Mouse (Mus musculus) neural tube, embryonic 11.5 days (tissue): ENCODE data around the gene Epb41l4b. TPM values are rescaled to one million over a fixed set of nuclear protein-coding genes. Genes with fewer than 3 reads are reported as not detected.

Experiments
- ATAC-seq: fragments of 200-750 bp; cut with Nextera tagmentation; 2 replicates; pipeline ENCODE4 v1.8.0; 2017; ENCODE audit warnings: moderate number of reproducible peaks, mild to moderate bottlenecking, moderate TSS enrichment, moderate library complexity; ENCODE audit not compliant: insufficient read depth, low FRiP score, low TSS enrichment
- DNase-seq: peaks from one replicate; pipeline ENCODE4 v3.0.0-alpha.2; 2015; ENCODE audit warnings: low spot score
- H3K27ac ChIP-seq: fragments of 300-500 bp; sonication (generic); 2 replicates; pipeline ENCODE4 v1.5.1; 2014; ENCODE audit warnings: low read depth, mild to moderate bottlenecking, low read length
- H3K27me3 ChIP-seq: fragments of 300-500 bp; sonication (generic); 2 replicates; pipeline ENCODE4 v1.6.1; 2014; ENCODE audit warnings: mild to moderate bottlenecking, low read length, mixed read lengths; ENCODE audit not compliant: control insufficient read depth, insufficient read depth
- H3K36me3 ChIP-seq: fragments of 300-500 bp; sonication (generic); 2 replicates; pipeline ENCODE4 v1.6.1; 2014; ENCODE audit warnings: mild to moderate bottlenecking, low read length, moderate library complexity, mixed read lengths; ENCODE audit not compliant: control insufficient read depth, insufficient read depth
- H3K4me1 ChIP-seq: fragments of 300-500 bp; sonication (generic); 2 replicates; pipeline ENCODE4 v1.6.1; 2014; ENCODE audit warnings: low read length, mixed read lengths; ENCODE audit not compliant: control insufficient read depth, insufficient read depth
- H3K4me2 ChIP-seq: fragments of 300-500 bp; sonication (generic); 2 replicates; pipeline ENCODE4 v1.6.1; 2014; ENCODE audit warnings: low read depth, mild to moderate bottlenecking, moderate library complexity
- H3K4me3 ChIP-seq: fragments of 300-500 bp; sonication (generic); 2 replicates; pipeline ENCODE4 v1.5.1; 2014; ENCODE audit warnings: low read depth, low read length
- H3K9ac ChIP-seq: fragments of 300-500 bp; sonication (generic); 2 replicates; pipeline ENCODE4 v1.6.1; 2014; ENCODE audit warnings: mild to moderate bottlenecking, low read length
- H3K9me3 ChIP-seq: fragments of 300-500 bp; sonication (generic); 2 replicates; pipeline ENCODE4 v1.6.1; 2016; ENCODE audit warnings: low read length; ENCODE audit not compliant: control insufficient read depth
- whole genome bisulfite sequencing: fragments of 180-500 bp; shearing (Covaris S2); extraction: QIAGEN DNeasy Blood & Tissue Kit; methylation state at CpG from one replicate; pipeline ENCODE4 v1.1.7; 2014; 5-methylcytosine and 5-hydroxymethylcytosine counted together
- polyA plus RNA-seq: library from polyadenylated mRNA; unstranded; fragments of >200 nt; fragmentation: Nextera tagmentation; extraction: Ambion mirVana; gene quantifications from 2 replicates; pipeline ENCODE4 v1.2.1, GENCODE M21; 2014

The Epb41l4b gene
- polyA plus RNA-seq, 1 experiment from 2014 or later = 1.3 TPM

GRCm38 (mm10) chr4:57140992-57141717 lies 2.1 kb downstream of the Epb41l4b start:
- WGBS = 21% methylated on average over 15 of the region's 15 CpGs
- DNase-seq (no peak), ATAC-seq (no peak)

GRCm38 (mm10) chr4:57140200-57140799 lies 2.9 kb downstream of the Epb41l4b start:
- 33% methylated on average over 4 of the region's 4 CpGs for WGBS

More at GRCm38 (mm10) chr4:57140992-57141717, 2.1 kb downstream of the Epb41l4b start:
- H3K9ac ChIP-seq = no peak overlapping the region; the same call in 1 of the 2 replicates
- H3K27me3 ChIP-seq = peaks cover 16% of the 10 kb centered on the region
- peak overlapping the region; percentile 94 for H3K4me2 ChIP-seq
- H3K4me3 ChIP-seq = peak overlapping the region; percentile 65
- no peaks in the 10 kb centered on the region for H3K9me3 ChIP-seq
- H3K36me3 ChIP-seq = no peaks in the 10 kb centered on the region
- no peak overlapping the region for H3K27ac ChIP-seq
- peaks cover 10% of the 10 kb centered on the region for H3K4me1 ChIP-seq

GRCm38 (mm10) chr4:57139433-57139832 lies 3.8 kb downstream of the Epb41l4b start:
- H3K9ac ChIP-seq = no peak overlapping the region
- 70% methylated on average over 10 of the region's 10 CpGs for WGBS
- no peaks in the 10 kb centered on the region for H3K9me3 ChIP-seq
- DNase-seq (no peak), ATAC-seq (no peak)
- no peak overlapping the region for H3K4me3 ChIP-seq
- H3K27ac ChIP-seq = no peak overlapping the region
- H3K4me2 ChIP-seq = no peak overlapping the region
- no peaks in the 10 kb centered on the region for H3K36me3 ChIP-seq
- H3K4me1 ChIP-seq = peaks cover 10% of the 10 kb centered on the region
- peaks cover 16% of the 10 kb centered on the region for H3K27me3 ChIP-seq

More at GRCm38 (mm10) chr4:57140200-57140799, 2.9 kb downstream of the Epb41l4b start:
- Histone ChIP-seq H3K9me3 (no peaks in the 10 kb centered on the region), H3K4me1 (peaks cover 10% of the 10 kb centered on the region), H3K9ac (no peak overlapping the region), H3K27ac (no peak overlapping the region), H3K4me2 (no peak overlapping the region), H3K36me3 (no peaks in the 10 kb centered on the region), H3K27me3 (peaks cover 16% of the 10 kb centered on the region), H3K4me3 (no peak overlapping the region)
- ATAC-seq (no peak), DNase-seq (no peak)

- Histone ChIP-seq H3K4me3 (no peak overlapping the region), H3K4me1 (peaks cover 10% of the 10 kb centered on the region), H3K4me2 (no peak overlapping the region), H3K27me3 (peaks cover 16% of the 10 kb centered on the region), H3K36me3 (no peaks in the 10 kb centered on the region), H3K9me3 (no peaks in the 10 kb centered on the region), H3K27ac (no peak overlapping the region), H3K9ac (no peak overlapping the region)
- ATAC-seq (no peak), DNase-seq (no peak)
- WGBS = 78% methylated on average over 6 of the region's 6 CpGs
Observed at GRCm38 (mm10) chr4:57138093-57138440, 5.2 kb downstream of the Epb41l4b start.

- peaks cover 14% of the 10 kb centered on the region for H3K27me3 ChIP-seq
- no peak overlapping the region for H3K4me3 ChIP-seq
- peaks cover 10% of the 10 kb centered on the region for H3K4me1 ChIP-seq
- DNase-seq = no peak
- H3K4me2 ChIP-seq = no peak overlapping the region
- no peaks in the 10 kb centered on the region for H3K9me3 ChIP-seq
- H3K9ac ChIP-seq = no peak overlapping the region
- H3K27ac ChIP-seq = no peak overlapping the region
- H3K36me3 ChIP-seq = no peaks in the 10 kb centered on the region
- 76% methylated on average over 8 of the region's 8 CpGs for WGBS
- ATAC-seq = no peak
Observed at GRCm38 (mm10) chr4:57137371-57138092, 5.7 kb downstream of the Epb41l4b start.

- DNase-seq (no peak), ATAC-seq (no peak)
- 73% methylated on average over 1 of the region's 1 CpGs for whole genome bisulfite sequencing
- Histone ChIP-seq H3K4me1 (no peaks in the 10 kb centered on the region), H3K4me2 (no peak overlapping the region), H3K9me3 (no peaks in the 10 kb centered on the region), H3K9ac (no peak overlapping the region), H3K27me3 (no peaks in the 10 kb centered on the region), H3K27ac (no peak overlapping the region), H3K36me3 (no peaks in the 10 kb centered on the region), H3K4me3 (no peak overlapping the region)
Observed at GRCm38 (mm10) chr4:57135431-57135830, 7.8 kb downstream of the Epb41l4b start.

GRCm38 (mm10) chr4:57134554-57134953 lies 8.7 kb downstream of the Epb41l4b start:
- H3K4me3 ChIP-seq = no peak overlapping the region
- no peaks in the 10 kb centered on the region for H3K9me3 ChIP-seq
- WGBS = 58% methylated on average over 4 of the region's 4 CpGs
- no peak overlapping the region for H3K27ac ChIP-seq
- no peak overlapping the region for H3K9ac ChIP-seq
- H3K27me3 ChIP-seq = no peaks in the 10 kb centered on the region
- no peak for DNase-seq
- H3K4me2 ChIP-seq = no peak overlapping the region
- no peak for ATAC-seq
- H3K4me1 ChIP-seq = no peaks in the 10 kb centered on the region
- H3K36me3 ChIP-seq = no peaks in the 10 kb centered on the region

GRCm38 (mm10) chr4:57131839-57132238 lies 11.4 kb downstream of the Epb41l4b start:
- H3K4me3 ChIP-seq = no peak overlapping the region
- DNase-seq (no peak), ATAC-seq (no peak)
- no peaks in the 10 kb centered on the region for H3K9me3 ChIP-seq
- H3K4me1 ChIP-seq = no peaks in the 10 kb centered on the region
- H3K36me3 ChIP-seq = no peaks in the 10 kb centered on the region
- H3K4me2 ChIP-seq = no peak overlapping the region
- 89% methylated on average over 10 of the region's 10 CpGs for WGBS
- H3K9ac ChIP-seq = no peak overlapping the region
- no peak overlapping the region for H3K27ac ChIP-seq
- no peaks in the 10 kb centered on the region for H3K27me3 ChIP-seq
